Mouse (Mus musculus) lung, adult 18-20 months (tissue): ENCODE measurements around the gene Tnip1.

Experiments used
- DNase-seq, 2 experiments: peaks; one replicate each; pipeline ENCODE4 v3.0.0; 2022; ENCODE audit warnings: mixed read lengths in 2 of 2

The Tnip1 gene

GRCm38 (mm10) chr11:54932540-54932939, 30.2 kb downstream of the Tnip1 start:
- no peak for DNase-seq

- peak; percentile 48 for DNase-seq
Measured at GRCm38 (mm10) chr11:54931405-54932093, 31.2 kb downstream of the Tnip1 start.

- DNase-seq = peak; percentile 42 to 49
Measured at GRCm38 (mm10) chr11:54930318-54930979, 32.3 kb downstream of the Tnip1 start.

- DNase-seq = no peak
Measured at GRCm38 (mm10) chr11:54929744-54930143, 33.0 kb downstream of the Tnip1 start.

- DNase-seq = peak; percentile 36 to 62
Measured at GRCm38 (mm10) chr11:54929290-54929689, 33.4 kb downstream of the Tnip1 start.

- DNase-seq = no peak
Measured at GRCm38 (mm10) chr11:54928886-54929285, 33.8 kb downstream of the Tnip1 start.

GRCm38 (mm10) chr11:54928219-54928618, 34.5 kb downstream of the Tnip1 start:
- DNase-seq = no peak

- peak; percentile 57 to 70 for DNase-seq
Measured at GRCm38 (mm10) chr11:54927346-54928140, 35.2 kb downstream of the Tnip1 start.

- DNase-seq = no peak
Measured at GRCm38 (mm10) chr11:54924145-54924544, 38.6 kb downstream of the Tnip1 start.

GRCm38 (mm10) chr11:54922488-54922887, 40.2 kb downstream of the Tnip1 start:
- no peak for DNase-seq

- no peak for DNase-seq
Measured at GRCm38 (mm10) chr11:54921798-54922197, 40.9 kb downstream of the Tnip1 start.

- DNase-seq = no peak
Measured at GRCm38 (mm10) chr11:54920973-54921580, 41.6 kb downstream of the Tnip1 start.

- DNase-seq = no peak
Measured at GRCm38 (mm10) chr11:54920127-54920972, 42.4 kb downstream of the Tnip1 start.

GRCm38 (mm10) chr11:54918273-54918672, 44.4 kb downstream of the Tnip1 start:
- no peak for DNase-seq

- no peak for DNase-seq
Measured at GRCm38 (mm10) chr11:54917461-54917860, 45.3 kb downstream of the Tnip1 start.

GRCm38 (mm10) chr11:54913841-54914240, 48.9 kb downstream of the Tnip1 start:
- DNase-seq = no peak

- DNase-seq = no peak
Measured at GRCm38 (mm10) chr11:54912503-54913316, 50.0 kb downstream of the Tnip1 start.

GRCm38 (mm10) chr11:54911671-54912502, 50.8 kb downstream of the Tnip1 start:
- DNase-seq = no peak

GRCm38 (mm10) chr11:54911201-54911600, 51.5 kb downstream of the Tnip1 start:
- no peak for DNase-seq

GRCm38 (mm10) chr11:54910081-54910665, 52.5 kb downstream of the Tnip1 start:
- DNase-seq = no peak
